Mouse (Mus musculus) hindbrain, postnatal 0 days (tissue): ENCODE results near the gene Ppt1. TPM values are rescaled to one million over a fixed set of nuclear protein-coding genes. Genes with fewer than 3 reads are reported as not detected.
A peak's percentile ranks its signal among the peaks of the same experiment; 100 is the strongest.

Source experiments
- ATAC-seq: fragments of 200-750 bp; cut with Nextera tagmentation; 2 replicates; pipeline ENCODE4 v1.8.0; 2017; ENCODE audit warnings: mild to moderate bottlenecking, moderate TSS enrichment, moderate library complexity
- DNase-seq: peaks from one replicate; pipeline ENCODE4 v3.0.0-alpha.2; 2015; ENCODE audit warnings: low spot score
- H3K27ac ChIP-seq: fragments of 300-500 bp; sonication (generic); 2 replicates; pipeline ENCODE4 v1.5.1; 2014; ENCODE audit warnings: mild to moderate bottlenecking
- H3K27me3 ChIP-seq: fragments of 300-500 bp; sonication (generic); 2 replicates; pipeline ENCODE4 v1.6.1; 2014; ENCODE audit warnings: low read length, mixed read lengths; ENCODE audit not compliant: insufficient read depth
- H3K36me3 ChIP-seq: fragments of 300-500 bp; sonication (generic); 2 replicates; pipeline ENCODE4 v1.6.1; 2014; ENCODE audit warnings: low read length, mixed read lengths; ENCODE audit not compliant: insufficient read depth
- H3K4me1 ChIP-seq: fragments of 300-500 bp; sonication (generic); 2 replicates; pipeline ENCODE4 v1.6.1; 2014; ENCODE audit warnings: antibody characterized with exemption, low read length, mixed read lengths; ENCODE audit not compliant: insufficient read depth
- H3K4me2 ChIP-seq: fragments of 300-500 bp; sonication (generic); 2 replicates; pipeline ENCODE4 v1.6.1; 2014; ENCODE audit warnings: low read depth, mild to moderate bottlenecking, low read length, moderate library complexity, mixed read lengths
- H3K4me3 ChIP-seq: fragments of 300-500 bp; sonication (generic); 2 replicates; pipeline ENCODE4 v1.5.1; 2014; ENCODE audit warnings: low read length
- H3K9ac ChIP-seq: fragments of 300-500 bp; sonication (generic); replicated peaks from 2 replicates; pipeline ENCODE4 v1.6.1; 2014; ENCODE audit warnings: mild to moderate bottlenecking, low read length, moderate library complexity, mixed read lengths
- H3K9me3 ChIP-seq: fragments of 300-500 bp; sonication (generic); 2 replicates; pipeline ENCODE4 v1.6.1; 2016; ENCODE audit warnings: low read length, mixed read lengths
- CTCF ChIP-seq: IDR thresholded peaks from 2 replicates; pipeline ENCODE4 v1.5.1; 2016; ENCODE audit warnings: antibody characterized with exemption, control low read depth, low read depth
- WGBS: fragments of 180-500 bp; shearing (Covaris S2); extraction: QIAGEN DNeasy Blood & Tissue Kit; methylation state at CpG from one replicate; pipeline ENCODE4 v1.1.7; 2014; 5-methylcytosine and 5-hydroxymethylcytosine counted together
- polyA plus RNA-seq: library from polyadenylated mRNA; unstranded; fragments of >200 nt; fragmentation: Nextera tagmentation; extraction: Ambion mirVana; gene quantifications from 2 replicates; pipeline ENCODE4 v1.2.1, GENCODE M21; 2015
- total RNA-seq: library from RNA; depleted of rRNA; stranded (reverse); fragments of >200 nt; gene quantifications from 2 replicates; pipeline ENCODE4 v1.2.3, GENCODE M21; 2014; rRNA removed

The Ppt1 gene
- total and polyA plus RNA-seq, 2 experiments from 2014 or later, result 29.0 to 88.5 TPM

DNA sequence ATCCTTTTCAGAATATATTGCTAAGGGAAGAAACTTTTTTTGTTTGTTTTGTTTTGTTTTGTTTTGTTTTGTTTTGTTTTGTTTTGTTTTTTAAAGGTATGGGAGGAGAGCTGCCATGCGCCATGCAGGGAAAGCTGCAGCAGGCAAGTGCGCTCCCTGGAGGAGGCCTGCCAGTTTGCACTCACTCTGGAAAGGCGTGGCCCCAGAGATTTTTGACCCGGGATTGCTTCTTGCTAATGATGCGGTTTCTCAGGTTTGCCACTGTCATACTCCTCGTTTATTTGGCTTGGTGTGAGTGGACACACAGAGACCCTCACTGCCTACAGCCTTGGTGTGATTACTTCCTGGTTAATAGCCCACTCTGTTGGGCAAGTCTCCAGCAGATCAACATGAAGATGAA is 66.1 kb downstream of the Ppt1 start:
- H3K27ac ChIP-seq, result no peak overlapping the region
- H3K4me3 ChIP-seq, result no peak overlapping the region
- DNase-seq (no peak), ATAC-seq (no peak)
- H3K9me3 ChIP-seq, result no peaks in the 10 kb centered on the region
- no peak overlapping the region for H3K9ac ChIP-seq
- no peaks in the 10 kb centered on the region for H3K36me3 ChIP-seq
- no peaks in the 10 kb centered on the region for H3K4me1 ChIP-seq
- WGBS, result 35% methylated on average over 6 of the region's 6 CpGs
- no peak overlapping the region for H3K4me2 ChIP-seq
- H3K27me3 ChIP-seq, result no peaks in the 10 kb centered on the region
- TF ChIP-seq CTCF, result peak; percentile 49

DNA sequence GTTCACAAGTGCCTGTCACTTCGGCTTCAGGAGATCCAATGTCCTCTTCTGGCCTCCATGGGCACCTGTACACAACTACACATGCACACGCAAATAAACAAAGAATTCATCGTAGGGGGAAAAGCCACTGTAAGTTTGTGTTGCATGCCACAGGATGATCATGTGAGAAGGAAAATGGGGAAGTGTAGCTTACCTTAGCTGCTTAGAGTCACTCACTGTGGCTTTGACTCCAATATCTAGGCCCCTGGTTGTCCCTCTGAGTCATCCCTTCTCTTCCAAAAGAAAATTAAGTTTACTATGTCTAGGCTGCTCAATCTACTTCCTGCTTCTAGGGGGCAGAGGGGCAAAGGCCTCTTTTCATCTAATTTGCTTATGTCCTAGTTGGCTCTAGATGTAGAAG is 67.7 kb downstream of the Ppt1 start:
- H3K4me3 ChIP-seq, result no peak overlapping the region
- H3K36me3 ChIP-seq, result no peaks in the 10 kb centered on the region
- WGBS, result 90% methylated on average over 3 of the region's 3 CpGs
- no peak overlapping the region for H3K9ac ChIP-seq
- no peak overlapping the region for H3K4me2 ChIP-seq
- no peak overlapping the region for H3K27ac ChIP-seq
- H3K9me3 ChIP-seq, result no peaks in the 10 kb centered on the region
- H3K27me3 ChIP-seq, result no peaks in the 10 kb centered on the region
- no peak for ATAC-seq
- peaks cover under 1% of the 10 kb centered on the region; the same call in 1 of the 2 replicates for H3K4me1 ChIP-seq
- no peak for DNase-seq
- no peak for TF ChIP-seq CTCF

DNA sequence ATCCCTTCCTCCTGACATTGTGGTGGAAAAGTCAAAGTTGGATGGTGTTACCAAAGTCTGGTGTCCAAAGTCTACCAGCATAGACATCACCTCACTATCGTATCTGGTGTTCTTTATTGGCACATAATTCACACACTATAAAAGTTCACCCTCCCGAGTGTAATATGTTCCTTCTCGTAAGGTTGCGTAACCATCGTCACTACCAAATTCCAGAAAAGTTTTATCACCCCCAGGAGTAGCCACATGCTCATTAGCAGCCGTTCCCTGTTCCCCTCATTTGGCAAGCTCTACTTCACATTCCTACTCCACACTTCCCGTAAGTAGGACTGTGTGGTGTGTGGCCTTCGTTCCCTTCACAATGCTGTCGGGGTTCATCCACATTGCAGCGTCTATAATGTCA is 69.3 kb downstream of the Ppt1 start:
- Histone ChIP-seq H3K9me3 (no peaks in the 10 kb centered on the region), H3K4me2 (no peak overlapping the region), H3K9ac (no peak overlapping the region), H3K4me3 (no peak overlapping the region), H3K27ac (no peak overlapping the region), H3K4me1 (peaks cover 8% of the 10 kb centered on the region; the same call in 1 of the 2 replicates), H3K27me3 (no peaks in the 10 kb centered on the region), H3K36me3 (no peaks in the 10 kb centered on the region)
- 82% methylated on average over 10 of the region's 10 CpGs for WGBS
- TF ChIP-seq CTCF, result no peak
- DNase-seq (no peak), ATAC-seq (no peak)

Other genes starting within 250 kb of the Ppt1 start
- not detected in 2 replicates for gene 9530002B09Rik, start 147.0 kb upstream of the Ppt1 start, total RNA-seq
- gene 9530002B09Rik, start 147.0 kb upstream of the Ppt1 start, polyA plus RNA-seq, result not detected in 2 replicates
- gene Cap1, start 49.8 kb downstream of the Ppt1 start, total RNA-seq, result 133 and 141 TPM in 2 replicates
- 59.9 and 60.1 TPM in 2 replicates for gene Cap1, start 49.8 kb downstream of the Ppt1 start, polyA plus RNA-seq
- 63.6 and 68.0 TPM in 2 replicates for gene Mfsd2a, start 124.9 kb downstream of the Ppt1 start, total RNA-seq
- gene Mfsd2a, start 124.9 kb downstream of the Ppt1 start, polyA plus RNA-seq, result 34.9 and 42.6 TPM in 2 replicates
- gene Mycl, start 159.4 kb downstream of the Ppt1 start, total RNA-seq, result 67.5 and 79.4 TPM in 2 replicates
- 34.3 and 34.8 TPM in 2 replicates for gene Mycl, start 159.4 kb downstream of the Ppt1 start, polyA plus RNA-seq
- 11.1 and 18.5 TPM in 2 replicates for gene Trit1, start 180.4 kb downstream of the Ppt1 start, total RNA-seq
- gene Trit1, start 180.4 kb downstream of the Ppt1 start, polyA plus RNA-seq, result 17.0 and 18.3 TPM in 2 replicates